Mouse (Mus musculus) cerebellum, adult 9-11 months (tissue): ENCODE data around the gene St3gal6.

Source experiments
- DNase-seq: peaks from one replicate; pipeline ENCODE4 v3.0.0; 2022

St3gal6 gene

GRCm38 (mm10) chr16:58523972-58524850 is at the start of gene St3gal6:
Gene St3gal6, minus strand, starts transcription at chr16:58524243.
- DNase-seq = no peak

GRCm38 (mm10) chr16:58570694-58571264 is 46.7 kb upstream of the St3gal6 start:
- DNase-seq = no peak

GRCm38 (mm10) chr16:58561196-58561595 is 37.2 kb upstream of the St3gal6 start:
- DNase-seq = no peak

GRCm38 (mm10) chr16:58556067-58556830 is 32.2 kb upstream of the St3gal6 start:
- DNase-seq = no peak

GRCm38 (mm10) chr16:58554673-58555072 is 30.6 kb upstream of the St3gal6 start:
- no peak for DNase-seq

- no peak for DNase-seq
Measured at GRCm38 (mm10) chr16:58548042-58548441, 24.0 kb upstream of the St3gal6 start.

GRCm38 (mm10) chr16:58546128-58546527 is 22.1 kb upstream of the St3gal6 start:
- no peak for DNase-seq

GRCm38 (mm10) chr16:58539490-58539889 is 15.4 kb upstream of the St3gal6 start:
- DNase-seq = no peak

GRCm38 (mm10) chr16:58539011-58539410 is 15.0 kb upstream of the St3gal6 start:
- no peak for DNase-seq

- DNase-seq = no peak
Measured at GRCm38 (mm10) chr16:58536076-58536475, 12.0 kb upstream of the St3gal6 start.

- DNase-seq = no peak
Measured at GRCm38 (mm10) chr16:58535236-58535635, 11.2 kb upstream of the St3gal6 start.

- DNase-seq = no peak
Measured at GRCm38 (mm10) chr16:58534245-58535142, 10.5 kb upstream of the St3gal6 start.

- no peak for DNase-seq
Measured at GRCm38 (mm10) chr16:58533742-58534141, 9.7 kb upstream of the St3gal6 start.

- no peak for DNase-seq
Measured at GRCm38 (mm10) chr16:58533254-58533653, 9.2 kb upstream of the St3gal6 start.

GRCm38 (mm10) chr16:58532511-58532910 is 8.5 kb upstream of the St3gal6 start:
- no peak for DNase-seq

GRCm38 (mm10) chr16:58527817-58528216 is 3.8 kb upstream of the St3gal6 start:
- DNase-seq = no peak

GRCm38 (mm10) chr16:58526729-58527128 is 2.7 kb upstream of the St3gal6 start:
- no peak for DNase-seq

GRCm38 (mm10) chr16:58525832-58526231 is 1.8 kb upstream of the St3gal6 start:
- DNase-seq = no peak

GRCm38 (mm10) chr16:58523044-58523859 is 791 bp downstream of the St3gal6 start:
- peak; percentile 21 for DNase-seq

- no peak for DNase-seq
Measured at GRCm38 (mm10) chr16:58522677-58523043, 1.4 kb downstream of the St3gal6 start.

- DNase-seq = no peak
Measured at GRCm38 (mm10) chr16:58521900-58522299, 2.1 kb downstream of the St3gal6 start.

- DNase-seq = no peak
Measured at GRCm38 (mm10) chr16:58521182-58521581, 2.9 kb downstream of the St3gal6 start.
